Mouse (Mus musculus): ENCODE data around the gene Fam118a.
A peak's percentile ranks its signal among the peaks of the same experiment; 100 is the strongest.
"Not testable (repeated sequence)": the region's sequence is repeated elsewhere in the genome, so short reads cannot be mapped to it uniquely, and the experiment has no call there.

Gene Fam118a

DNA sequence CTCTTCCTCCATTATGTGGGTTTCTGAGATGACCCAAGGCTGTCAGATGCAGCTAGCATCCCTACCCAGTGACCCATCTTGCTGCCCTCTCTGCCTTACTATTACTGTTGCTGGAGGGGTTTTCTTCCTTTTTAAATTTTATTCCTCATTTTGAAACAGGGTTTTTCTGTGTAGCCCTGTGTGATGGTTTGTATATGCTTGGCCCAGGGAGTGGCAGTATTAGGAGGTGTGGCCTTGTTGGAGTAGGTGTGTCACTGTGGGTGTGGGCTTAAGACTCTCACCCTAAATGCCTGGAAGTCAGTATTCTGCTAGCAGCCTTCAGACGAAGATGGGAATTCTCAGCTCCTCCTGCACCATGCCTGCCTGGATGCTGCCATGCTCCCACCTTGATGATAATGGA lies at the start of gene Fam118a:
Fam118a (plus strand) TSS at position 301 of the 400 bp plus-strand sequence.
- DNase-seq: not testable (repeated sequence)

DNA sequence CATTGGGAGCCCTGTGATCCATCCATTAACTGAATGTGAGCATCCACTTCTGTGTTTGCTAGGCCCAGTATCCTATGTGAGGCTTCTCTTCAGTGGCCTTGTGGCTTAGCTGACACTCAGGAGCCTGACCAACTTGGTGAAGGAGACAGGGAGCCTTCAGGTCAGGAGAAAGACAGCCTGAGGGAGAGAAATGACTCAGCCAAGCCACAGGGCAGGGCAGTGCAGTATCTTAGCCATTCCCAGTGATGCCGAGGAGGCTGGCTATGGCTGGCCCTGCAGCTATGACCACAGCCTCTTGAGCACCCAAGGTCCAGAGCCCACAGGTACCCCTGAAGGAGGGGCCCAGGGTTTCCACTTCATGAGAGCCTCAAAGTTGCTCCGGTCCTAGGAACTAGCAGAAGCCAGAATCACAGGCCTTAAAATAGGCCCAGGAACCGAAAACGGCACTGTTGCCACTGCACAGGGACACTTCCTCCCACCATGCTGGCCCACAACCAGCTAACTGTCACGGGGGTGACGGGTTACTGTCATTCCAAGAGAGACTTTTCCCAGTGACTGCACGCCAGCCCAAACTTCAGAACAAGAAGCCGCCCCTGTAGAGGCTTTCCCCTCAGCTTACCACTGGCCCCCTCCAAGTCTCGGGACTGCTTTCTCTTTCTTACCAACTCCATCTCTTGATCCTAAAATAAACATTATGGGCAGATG lies 47.0 kb upstream of the Fam118a start:
- DNase-seq: no peak

DNA sequence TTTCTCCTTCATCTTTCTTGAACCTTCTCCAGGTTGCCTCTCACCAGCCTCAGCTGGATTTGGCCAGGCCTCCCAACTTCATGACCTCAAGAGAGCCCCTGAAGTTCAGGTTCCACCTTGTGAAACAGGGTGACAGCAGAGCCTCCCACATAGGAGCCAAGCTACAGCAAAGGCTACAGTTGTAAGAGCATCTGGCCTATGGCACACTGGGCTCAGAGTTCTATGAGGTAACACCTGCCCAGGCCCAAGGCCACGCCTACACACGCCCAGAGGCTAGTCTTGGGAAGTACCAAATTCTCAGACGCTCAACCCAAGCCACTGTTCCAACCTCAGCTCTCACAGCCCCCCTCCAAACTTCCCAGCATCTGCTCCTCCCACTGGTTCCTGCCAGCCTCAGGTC lies 45.9 kb upstream of the Fam118a start:
- DNase-seq: no peak

DNA sequence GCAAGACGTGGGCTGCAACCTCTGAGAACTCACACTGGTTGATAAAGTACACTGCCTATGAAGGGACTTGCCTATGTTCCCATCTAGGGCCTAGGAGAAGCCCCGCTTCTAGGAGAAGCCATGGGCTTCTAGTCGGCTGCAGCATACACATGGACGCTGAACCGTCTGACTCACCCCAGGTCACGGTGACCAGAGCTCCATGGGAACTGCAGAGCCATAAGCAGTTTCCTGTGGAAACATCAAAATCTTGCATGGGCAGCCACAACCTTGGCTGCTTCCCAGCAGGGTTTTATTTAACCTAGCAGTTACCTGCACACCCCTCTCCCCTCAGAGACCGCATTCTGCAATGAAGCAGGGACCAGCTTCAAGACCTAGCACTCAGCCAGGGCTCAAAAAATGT lies 45.0 kb upstream of the Fam118a start:
- no peak for DNase-seq

DNA sequence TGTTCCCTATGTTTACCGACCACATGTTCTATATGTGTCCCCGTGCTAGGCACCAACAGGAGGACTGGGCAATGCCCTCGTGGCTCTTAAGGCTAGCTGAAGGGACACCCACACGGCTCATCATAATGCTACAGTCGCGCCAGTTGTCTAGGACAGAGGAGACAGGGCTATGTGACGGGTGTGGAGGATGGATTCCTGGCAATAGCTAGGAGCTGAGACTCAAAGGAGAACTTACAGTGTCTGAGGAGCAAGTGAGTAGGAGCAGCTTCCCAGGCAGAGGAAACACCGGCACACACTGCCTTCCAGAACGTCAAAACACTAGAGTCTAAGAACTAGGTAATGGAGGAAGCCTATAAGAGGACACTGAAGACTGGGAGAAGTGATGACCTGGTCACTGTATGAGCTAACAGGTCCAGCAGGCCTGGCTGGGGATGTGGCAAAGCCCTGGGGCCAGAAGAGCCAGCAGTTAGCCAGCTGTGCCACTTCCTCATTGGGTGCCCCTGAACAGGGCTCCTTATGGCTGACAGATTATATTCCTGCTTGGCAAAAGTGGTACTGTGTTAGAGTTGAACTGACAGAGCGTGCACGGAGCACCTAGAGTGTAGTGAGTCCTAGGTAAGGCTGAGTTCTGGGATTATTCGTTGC lies 43.1 kb upstream of the Fam118a start:
- DNase-seq: no peak

DNA sequence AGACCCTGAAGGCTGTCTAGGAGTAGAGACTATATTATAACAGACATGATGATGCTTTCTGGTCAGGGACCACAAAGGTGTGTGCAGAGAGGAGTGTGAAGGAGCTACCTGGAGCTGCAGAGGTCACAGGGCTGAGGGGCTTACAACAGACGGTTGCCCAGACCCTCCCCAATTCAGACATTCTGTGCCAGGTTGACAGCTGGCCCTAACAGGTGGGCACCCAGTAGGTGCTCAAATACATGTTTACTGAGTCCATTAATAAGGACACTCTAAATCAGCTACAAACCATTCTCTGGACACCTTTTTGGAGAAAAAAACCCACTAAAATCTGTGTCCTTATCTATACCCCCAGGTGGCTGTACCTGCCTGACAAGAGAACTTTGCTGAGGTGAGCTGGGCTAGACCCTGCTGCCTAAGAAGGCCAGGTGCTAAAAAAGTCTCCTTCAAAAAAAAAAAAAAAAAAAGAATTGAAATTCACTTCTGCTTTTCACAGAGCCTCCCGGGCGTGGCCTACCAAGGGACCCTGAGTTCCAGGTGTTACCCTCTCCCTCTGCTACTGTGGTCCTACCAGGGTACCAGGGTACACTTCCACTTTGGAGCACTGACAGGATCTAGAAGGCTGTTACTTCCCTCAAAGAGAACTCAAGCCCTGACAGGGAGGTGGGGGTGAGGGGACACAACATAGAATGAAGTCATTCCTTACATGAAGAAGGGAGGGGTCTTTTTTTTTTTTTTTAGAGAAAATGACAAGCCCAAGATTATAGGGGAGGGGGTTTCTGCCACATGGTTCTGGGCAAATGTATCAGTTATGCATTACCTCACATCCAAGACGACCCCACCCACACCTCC lies 42.4 kb upstream of the Fam118a start:
- DNase-seq: no peak

DNA sequence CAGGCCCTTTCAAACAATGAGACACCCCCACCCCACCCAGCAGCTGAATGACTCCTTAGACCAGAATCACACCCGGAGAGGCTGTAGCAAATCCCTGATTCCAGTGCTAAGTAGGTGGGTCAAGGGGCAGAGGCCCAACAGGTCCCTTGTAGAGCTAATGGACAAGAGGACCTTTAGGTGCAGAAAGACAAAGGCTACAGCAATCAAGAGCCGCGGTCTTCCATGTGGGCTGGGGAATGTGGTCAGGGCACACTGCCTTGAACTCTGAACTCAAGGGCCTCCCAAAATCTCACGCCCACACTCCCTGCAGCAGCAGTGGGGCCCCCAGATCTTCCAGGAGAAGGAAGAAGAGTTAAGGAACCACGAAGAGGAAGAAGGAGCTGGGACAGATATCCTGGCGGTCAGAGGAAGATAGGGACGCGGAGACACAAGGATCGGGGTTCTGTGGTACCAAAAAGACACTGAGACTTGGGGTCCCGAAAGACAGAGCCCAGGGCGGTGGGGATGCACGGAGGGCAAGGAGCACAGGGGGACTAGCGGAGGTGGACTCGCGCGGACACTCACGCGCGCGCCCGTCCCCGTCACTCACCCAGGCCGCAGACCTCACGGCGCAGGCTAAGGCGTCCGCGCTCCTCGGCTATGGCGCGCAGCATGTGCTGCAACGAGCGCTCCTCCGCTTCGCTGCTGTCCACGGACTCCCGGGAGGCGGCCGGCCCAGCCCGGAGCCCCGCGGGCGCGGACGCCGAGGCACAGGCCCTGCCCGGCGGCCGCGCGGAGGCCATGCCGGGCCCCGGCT lies 41.5 kb upstream of the Fam118a start:
- DNase-seq: peak; percentile 69

DNA sequence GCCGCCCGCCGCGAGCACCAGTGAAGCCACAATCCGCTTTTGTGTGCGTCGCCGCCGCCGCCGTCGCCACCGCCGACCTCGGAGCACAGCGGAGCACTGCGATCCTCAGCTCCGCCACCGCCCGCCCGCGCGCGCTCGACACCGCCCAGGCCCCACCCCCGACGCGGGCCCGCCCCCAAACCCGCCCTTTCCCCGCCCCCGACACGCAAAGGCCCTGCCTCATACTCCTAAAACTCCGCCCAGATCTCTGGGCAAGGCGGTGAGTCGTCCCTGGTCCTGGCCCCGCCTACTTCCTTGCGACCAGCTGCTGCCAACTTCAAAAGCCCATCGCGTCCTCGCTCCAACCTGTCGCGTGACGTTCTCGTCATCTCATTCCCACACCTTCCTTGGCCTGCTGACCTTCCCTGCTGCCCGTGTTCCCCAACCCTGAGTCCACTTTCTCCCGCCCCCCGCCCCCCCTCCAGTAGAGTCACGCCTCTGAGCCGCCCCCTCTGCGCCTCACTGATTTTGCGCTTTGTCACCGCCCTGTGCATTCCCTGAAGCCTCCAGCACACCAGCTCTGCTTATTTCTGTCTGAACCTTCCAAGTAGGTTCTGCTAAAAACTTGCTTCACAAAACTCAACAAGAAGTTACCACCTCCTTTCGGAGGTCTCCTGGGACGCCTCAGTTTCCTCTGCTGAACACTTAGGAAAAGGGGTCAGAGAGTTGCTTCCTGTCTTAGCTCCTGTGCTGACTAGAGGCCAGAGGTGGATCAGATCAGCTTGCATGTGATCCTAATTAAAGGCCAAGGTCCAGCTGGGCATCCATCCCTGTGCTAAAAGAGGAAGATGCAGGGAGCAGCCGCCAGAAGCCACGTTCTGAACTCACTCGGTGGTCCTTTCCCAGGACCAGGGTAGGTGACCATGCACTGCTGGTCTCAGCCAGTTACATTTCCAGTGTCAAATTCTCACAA lies 40.6 kb upstream of the Fam118a start, which contains the start of gene 5031439G07Rik:
5031439G07Rik (minus strand) TSS at position 678 of the 952 bp plus-strand sequence.
- peak; percentile 99 for DNase-seq

DNA sequence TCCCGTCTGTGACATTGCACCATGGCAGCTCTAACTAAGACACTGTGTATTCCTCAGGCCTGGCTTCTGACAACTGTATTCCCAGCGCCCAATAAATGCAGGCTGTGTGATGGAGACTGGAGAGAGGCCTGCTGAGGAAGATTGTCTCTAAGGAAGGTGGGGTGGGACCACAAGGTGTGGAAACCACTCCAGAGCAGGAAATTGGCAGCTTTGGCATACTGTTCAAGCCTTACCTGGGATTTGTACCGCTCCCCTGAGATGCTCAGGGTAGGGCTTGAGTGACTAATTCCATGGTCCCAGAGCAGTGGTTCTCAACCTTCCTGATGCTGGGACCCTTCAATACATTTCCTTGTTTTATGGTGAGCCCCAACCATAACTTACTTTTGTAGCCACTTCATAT lies 39.6 kb upstream of the Fam118a start:
- no peak for DNase-seq

DNA sequence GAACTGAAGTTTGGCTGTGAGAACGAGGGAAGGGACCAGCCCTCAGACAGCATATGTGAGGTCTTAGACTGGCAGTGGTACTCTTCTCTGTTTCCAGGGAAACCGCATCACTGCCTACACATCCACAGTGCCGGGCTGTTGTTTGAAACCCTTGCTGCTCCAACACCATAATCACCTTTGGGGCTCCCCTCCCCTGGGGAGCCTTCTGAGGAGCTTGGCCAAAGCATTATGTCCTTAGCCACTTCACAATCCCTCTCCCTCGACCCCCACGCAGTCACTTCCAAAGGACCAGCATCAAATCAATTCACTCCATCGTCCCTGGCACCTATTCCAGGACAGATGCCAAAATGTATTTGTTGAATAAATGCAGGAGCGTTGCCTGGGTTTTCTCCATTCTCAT lies 39.0 kb upstream of the Fam118a start:
- no peak for DNase-seq

DNA sequence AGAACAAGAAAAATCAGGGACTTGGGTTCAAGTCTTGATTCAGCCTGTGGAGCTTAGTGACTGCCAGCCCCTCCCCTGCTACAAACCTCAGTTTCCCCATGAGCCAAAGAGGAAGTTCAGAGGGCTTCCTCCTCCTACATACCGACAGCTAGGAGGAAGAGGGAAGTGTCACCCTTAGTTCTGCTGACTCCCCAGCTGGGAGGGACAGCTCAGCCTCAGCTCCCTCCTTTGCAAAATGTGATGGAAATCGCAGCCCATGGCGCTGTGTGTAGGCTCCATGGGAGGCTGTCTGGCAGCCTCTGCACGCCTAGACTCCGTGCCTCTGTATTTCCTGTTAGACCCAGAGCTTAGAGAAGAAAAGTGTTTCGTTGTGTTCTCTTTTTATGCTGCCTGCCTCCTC lies 34.2 kb upstream of the Fam118a start:
- no peak for DNase-seq

DNA sequence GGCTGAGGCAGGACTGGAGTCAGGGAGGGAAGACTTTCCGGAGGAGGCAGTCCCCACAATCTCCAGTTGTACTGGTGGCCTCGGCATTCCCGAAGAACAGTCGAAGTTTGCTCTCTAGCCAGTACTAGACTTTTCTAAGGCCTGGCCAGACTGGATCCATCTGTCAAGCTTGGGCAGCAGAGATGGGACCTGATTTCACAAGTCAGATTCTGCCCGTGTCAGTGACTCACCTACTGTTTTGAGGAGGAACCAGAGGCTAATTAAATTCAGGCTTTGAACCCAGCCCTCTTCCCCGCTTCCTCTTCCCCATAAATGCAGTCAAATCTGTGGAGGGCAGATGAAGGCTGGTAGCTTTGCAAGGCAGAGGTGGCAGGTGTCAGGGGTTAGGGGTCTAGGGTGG lies 33.7 kb upstream of the Fam118a start:
- no peak for DNase-seq

DNA sequence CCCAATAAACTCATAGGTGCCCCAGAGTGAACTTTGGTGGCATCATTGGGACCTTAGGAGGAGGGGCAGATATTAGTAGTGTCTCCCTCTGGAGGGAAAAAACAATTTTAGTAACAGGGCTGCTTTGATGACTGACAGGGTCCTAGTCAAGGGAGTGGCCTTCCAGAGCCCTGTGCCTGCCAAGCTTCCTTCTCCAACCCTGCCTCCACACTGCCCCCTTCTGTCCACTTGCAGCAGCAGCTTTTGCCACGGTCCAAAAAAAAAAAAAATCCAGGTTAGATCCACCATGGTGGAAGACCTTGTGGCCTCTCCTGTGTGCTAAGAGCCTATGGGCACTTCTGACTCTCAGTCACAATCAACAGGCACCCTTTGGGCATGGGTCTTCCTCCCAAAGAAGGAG lies 32.8 kb upstream of the Fam118a start:
- DNase-seq: peak; percentile 75

DNA sequence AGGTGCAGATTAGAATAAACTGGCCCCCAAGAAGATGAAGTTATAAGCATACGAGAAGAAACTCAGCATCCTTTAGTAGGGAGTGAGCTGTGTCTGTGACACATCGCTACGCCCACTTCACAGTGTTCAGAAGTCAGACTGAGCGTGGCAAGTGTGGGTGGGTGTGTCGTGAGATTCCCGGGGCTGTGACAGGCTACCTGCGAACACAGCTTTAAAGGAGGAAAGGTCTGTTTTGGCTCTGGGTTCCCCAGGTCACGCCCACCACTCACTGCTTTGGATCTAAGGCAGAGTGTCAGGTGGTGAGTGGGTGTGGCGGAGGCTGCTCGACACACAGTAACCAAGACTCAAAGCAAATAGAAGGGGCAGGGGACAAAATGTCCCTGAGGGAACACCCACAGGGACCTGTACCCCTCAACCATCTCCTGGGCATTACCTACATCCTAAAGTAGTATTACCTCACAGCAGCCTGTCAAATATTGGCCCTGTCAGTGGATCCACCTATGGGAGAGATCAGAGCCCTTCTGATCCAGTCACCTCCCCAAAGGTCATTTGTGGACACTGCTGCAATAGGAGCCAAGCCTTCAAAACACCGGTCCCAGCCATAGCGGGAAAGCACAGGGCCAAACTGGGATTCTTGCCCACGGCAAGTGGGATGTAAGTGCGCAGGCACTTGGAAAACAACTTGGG lies 30.8 kb upstream of the Fam118a start:
- DNase-seq: no peak

DNA sequence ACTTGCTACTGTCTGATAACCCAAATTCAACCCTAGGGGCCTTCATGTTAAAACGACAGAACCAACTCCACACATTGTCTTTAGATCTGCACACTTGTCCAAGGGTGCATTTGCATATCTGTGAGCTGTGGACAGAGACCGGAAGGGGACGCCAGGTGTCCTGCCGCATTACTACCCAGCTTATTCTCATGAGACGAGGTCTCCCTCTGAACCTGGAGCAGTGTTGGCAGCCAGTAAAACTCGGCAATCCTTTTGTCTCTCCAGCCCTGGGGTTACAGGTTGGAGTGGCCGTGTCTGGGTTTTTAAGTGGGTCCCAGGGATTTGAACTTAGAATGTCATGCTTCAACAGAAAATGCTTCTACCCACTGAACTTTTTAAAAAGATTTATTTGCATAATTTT lies 28.8 kb upstream of the Fam118a start:
- no peak for DNase-seq

DNA sequence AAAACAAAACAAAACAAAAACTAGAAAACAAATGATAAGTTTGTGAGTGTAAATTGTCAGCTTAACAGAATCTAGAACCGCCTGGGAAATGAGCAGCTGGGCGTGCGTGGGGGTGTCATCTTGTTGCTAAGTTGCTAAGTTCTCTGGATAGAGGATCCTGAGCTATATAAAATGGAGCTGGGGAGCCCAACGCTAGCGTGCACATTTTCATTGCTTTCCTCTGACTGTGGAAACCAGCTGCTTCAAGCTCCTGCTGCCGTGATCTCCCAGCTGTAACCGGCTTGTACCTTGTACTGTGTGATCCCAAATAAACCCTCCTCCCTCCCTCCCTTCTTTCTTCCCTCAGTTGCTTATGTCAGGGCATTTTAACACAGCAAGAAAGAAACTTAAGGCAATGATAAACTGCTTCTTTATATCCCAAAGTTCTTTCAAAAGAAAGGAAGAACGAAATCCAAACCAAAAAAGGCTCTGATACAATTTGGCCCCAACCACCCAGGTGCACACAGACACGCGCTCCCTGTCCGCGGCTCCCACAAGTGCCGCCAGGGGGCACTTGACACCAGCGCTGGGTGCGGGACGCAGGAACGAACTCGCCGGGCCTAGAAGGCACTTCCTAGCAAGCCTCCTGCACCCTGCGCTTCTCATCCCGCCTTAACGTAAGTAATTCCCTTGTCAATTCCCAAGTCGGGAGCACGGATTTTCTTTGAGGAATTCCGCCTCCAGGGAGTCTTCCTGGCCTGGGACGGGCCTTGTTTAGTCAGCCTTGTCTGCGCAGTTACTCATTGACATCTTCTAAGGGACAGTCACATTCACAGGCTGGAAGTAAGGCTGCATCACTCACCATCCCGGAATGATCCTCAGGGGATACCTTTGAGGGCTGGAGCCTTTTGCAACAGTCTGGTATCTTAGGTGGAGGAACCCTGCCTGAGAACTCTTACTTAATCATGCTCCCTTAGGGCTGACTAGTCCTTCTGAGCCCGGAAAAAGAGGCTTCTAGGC lies 27.5 kb upstream of the Fam118a start:
- DNase-seq: peak; percentile 90

DNA sequence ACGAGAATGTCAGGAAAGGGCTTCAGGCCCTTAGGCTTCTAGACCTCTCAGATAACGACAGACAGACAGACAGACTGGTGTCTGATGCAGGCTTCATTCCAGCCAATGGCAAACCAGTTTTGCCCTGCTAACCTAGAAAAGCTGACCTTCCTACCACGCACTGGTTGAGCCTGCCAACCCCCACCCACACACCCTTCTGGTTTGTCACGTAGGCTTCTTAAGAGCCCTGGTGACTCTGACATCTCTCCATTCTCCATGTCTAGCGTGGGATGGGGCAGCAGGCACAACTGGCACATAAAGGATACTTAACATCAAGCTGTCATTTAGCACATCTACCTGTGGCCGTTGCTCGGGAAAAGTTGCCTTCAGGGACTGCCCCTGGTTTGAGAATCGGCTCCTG lies 19.1 kb upstream of the Fam118a start:
- DNase-seq: no peak

DNA sequence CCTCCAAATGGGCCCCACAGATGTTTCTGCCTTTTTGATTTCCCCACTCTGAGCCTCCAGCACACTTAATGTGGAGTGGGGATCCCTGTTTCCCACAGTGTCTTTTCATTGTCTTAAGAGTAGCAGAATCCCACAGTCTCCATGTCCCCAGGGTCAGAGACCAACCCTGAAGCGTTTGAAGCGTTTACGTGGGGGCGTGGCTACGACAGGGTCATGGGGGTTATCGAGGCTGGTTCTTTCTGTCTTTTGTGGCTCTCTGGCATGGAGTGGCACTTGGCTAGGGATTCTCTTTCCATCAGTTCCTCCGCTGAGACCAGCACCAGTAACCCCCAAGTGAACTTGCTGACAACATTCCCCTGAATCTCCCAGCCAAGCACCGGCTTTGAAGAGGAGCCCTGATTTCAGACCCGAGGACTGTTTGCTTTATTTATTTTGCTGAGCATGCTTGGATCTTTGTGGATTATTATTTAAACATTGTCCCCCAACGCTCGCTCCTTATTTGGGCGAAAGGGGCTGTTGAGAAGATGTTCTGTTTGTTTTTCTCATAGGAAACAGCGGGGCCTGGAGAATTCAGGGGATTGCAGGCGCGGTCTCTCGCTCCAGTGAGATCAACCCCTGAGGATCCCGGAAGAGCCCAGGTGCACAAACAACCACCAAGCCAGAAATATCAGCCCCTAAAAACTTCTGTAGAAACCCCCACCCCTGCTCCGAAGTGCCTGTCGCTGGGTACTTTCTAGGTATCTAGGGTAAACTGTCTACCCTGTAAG lies 16.7 kb upstream of the Fam118a start:
- peak; percentile 39 for DNase-seq

DNA sequence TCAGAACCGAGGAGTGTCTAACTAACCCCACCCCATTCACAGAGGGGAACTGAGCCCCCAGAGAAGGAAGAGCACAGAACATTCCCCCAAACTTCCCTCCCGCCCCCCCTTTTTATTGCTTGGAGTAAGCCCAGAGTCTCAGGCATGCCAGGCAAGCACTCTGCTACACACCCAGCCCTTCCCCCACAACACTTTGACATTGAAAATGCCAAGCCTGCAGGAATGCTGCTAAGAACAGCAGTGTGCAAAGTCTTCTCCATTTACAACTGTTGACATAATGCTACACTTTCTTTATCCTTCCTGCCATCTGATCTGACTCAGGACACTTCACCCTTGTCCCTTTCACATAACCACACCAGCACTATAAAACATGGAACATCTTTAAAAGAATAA lies 16.1 kb upstream of the Fam118a start:
- DNase-seq: no peak

All from embryo, embryonic 11 days (tissue).